Mouse (Mus musculus) lung, postnatal 0 days (tissue): ENCODE measurements around the gene Ube3b.

Source experiments
- CTCF ChIP-seq: IDR thresholded peaks from 2 replicates; pipeline ENCODE4 v1.5.1; 2016; ENCODE audit warnings: antibody characterized with exemption, mild to moderate bottlenecking
- EP300 ChIP-seq: IDR thresholded peaks from 2 replicates; pipeline ENCODE4 v1.6.1; 2016; ENCODE audit warnings: antibody characterized with exemption, mild to moderate bottlenecking, control low read depth

GRCm38 (mm10) chr5:114421561-114422298 is 41.3 kb downstream of the Ube3b start:
- no peak for TF ChIP-seq CTCF
- TF ChIP-seq EP300, result peak; percentile 30; the same call in 1 of the 2 replicates
